8 mouse cellular contexts compared by ENCODE assay signal in genomic region chr1:156630965-156631364, GRCm38 (mm10). TPM values are rescaled to one million over a fixed set of nuclear protein-coding genes. Genes with fewer than 3 reads are reported as not detected.
DNase-seq lines count a peak whose midpoint lies in the region; ATAC-seq and TF ChIP-seq lines count a peak whose summit lies in the region.

No protein-coding gene starts in this region.

- H3K4me3 ChIP-seq in heart, postnatal 0 days (ENCODE audit: low read depth, low read length), result no peak overlapping the region

- DNase-seq in heart, postnatal 0 days (ENCODE audit: low spot score), result no peak
- no peak for DNase-seq in heart, postnatal 25 days (ENCODE audit: low spot score)
- DNase-seq in right cerebral cortex, postnatal 4 days, result peak; percentile 30
- no peak for DNase-seq in right cerebral cortex, postnatal 14 days
- DNase-seq in brain, adult 2 months (ENCODE audit: low read depth, low spot score), result peak; percentile 33
- peak; percentile 51 for DNase-seq in thymus, postnatal 25 days
- no peak for DNase-seq in neural tube, embryonic 10.5 days (ENCODE audit: extremely low spot score, low spot score)
- no peak for DNase-seq in right cerebral cortex, adult 2 months (ENCODE audit: low spot score in 2 of 2)

- no peaks in the 10 kb centered on the region for H3K4me1 ChIP-seq in heart, postnatal 0 days (ENCODE audit: control insufficient read depth, insufficient read depth)

- no peak for ATAC-seq in heart, postnatal 0 days (ENCODE audit: insufficient read depth, low read depth)

- H3K4me2 ChIP-seq in heart, postnatal 0 days (ENCODE audit: low read depth, low read length), result no peak overlapping the region

- no peak overlapping the region for H3K9ac ChIP-seq in heart, postnatal 0 days (replicated peaks; ENCODE audit: low read depth, low read length)

- H3K27ac ChIP-seq in heart, postnatal 0 days (ENCODE audit: low read depth), result no peak overlapping the region

- peaks cover 65% of the 10 kb centered on the region for H3K36me3 ChIP-seq in heart, postnatal 0 days (replicated peaks; ENCODE audit: control insufficient read depth, insufficient read depth, low read length)

- peak; percentile 30 for TF ChIP-seq CTCF in heart, postnatal 0 days (IDR thresholded peaks at IDR 0.05; ENCODE audit: low read depth)

- intact Hi-C loops in heart, postnatal 25 days (cut with DNase I), result loop anchor here (5.0 kb wide), 2 partner anchors 369 to 544 kb away; no protein-coding TSS in a partner anchor

- H3K9me3 ChIP-seq in heart, postnatal 0 days (replicated peaks; ENCODE audit: control insufficient read depth, low read length), result no peaks in the 10 kb centered on the region

- TF ChIP-seq EP300 in heart, postnatal 0 days (IDR thresholded peaks at IDR 0.05; ENCODE audit: low read depth), result no peak

- no peaks in the 10 kb centered on the region for H3K27me3 ChIP-seq in heart, postnatal 0 days (ENCODE audit: control insufficient read depth, insufficient read depth, low read length)

RNA-seq across cellular contexts. Expression of gene Tor3a, which starts 43.2 kb away (rescaled TPM):
- total RNA-seq in heart, postnatal 0 days (2014; rRNA removed; ENCODE audit: low replicate concordance), result 6.5 and 59.8 TPM in 2 replicates
- 7.1 and 7.6 TPM in 2 replicates for polyA plus RNA-seq in heart, postnatal 0 days (2015; fragmentation: Nextera tagmentation; extraction: Ambion mirVana)
- total RNA-seq in heart, postnatal 25 days (2021), result 10 to 100 TPM in 1 of 2 experiments, 1 to 10 TPM in 1; 9.2 to 10.6 TPM

Comparison
In these comparisons a context has a peak if more than half of its experiments do, and no peak if none do; other contexts are left out.
1. DNase-seq: peak in right cerebral cortex, postnatal 4 days (single experiment), brain, adult 2 months (single experiment) and thymus, postnatal 25 days (single experiment); none in heart, postnatal 0 days (single experiment), heart, postnatal 25 days (single experiment), right cerebral cortex, postnatal 14 days (single experiment), neural tube, embryonic 10.5 days (single experiment) and right cerebral cortex, adult 2 months (0 of 2).